Mouse (Mus musculus): Measurements from ENCODE around the gene Zfp595.

Gene Zfp595

GRCm38 (mm10) chr13:67332019-67332724, at the start of gene Zfp595:
Gene Zfp595 (minus strand): TSS chr13:67332570.
- WGBS, result 8% methylated on average over 17 of the region's 17 CpGs

- 58% methylated on average over 3 of the region's 3 CpGs for WGBS
These were observed 43.9 kb upstream of the Zfp595 start for GRCm38 (mm10) chr13:67376255-67376654.

- 21% methylated on average over 15 of the region's 15 CpGs for WGBS
These were observed 42.9 kb upstream of the Zfp595 start, which contains the start of the genes Gm28041 and Zfp456 for GRCm38 (mm10) chr13:67375050-67375911. Gene Gm28041 (minus strand): TSS chr13:67375733. Gene Zfp456 (minus strand): TSS chr13:67375810.

- under 1% methylated on average over 15 of the region's 15 CpGs for WGBS
These were observed 27.9 kb upstream of the Zfp595 start, which contains the start of the genes Gm28044 and Zfp953 for GRCm38 (mm10) chr13:67360131-67360744. Gene Gm28044 (minus strand): TSS chr13:67360536. Gene Zfp953 (minus strand): TSS chr13:67360605.

GRCm38 (mm10) chr13:67343422-67343821, 11.1 kb upstream of the Zfp595 start:
- WGBS, result 94% methylated on average over 2 of the region's 2 CpGs

GRCm38 (mm10) chr13:67332877-67333276, 507 bp upstream of the Zfp595 start:
- WGBS, result 62% methylated on average over 1 of the region's 1 CpGs

GRCm38 (mm10) chr13:67306718-67307117, 25.7 kb downstream of the Zfp595 start:
- 23% methylated on average over 5 of the region's 5 CpGs for WGBS

- 4% methylated on average over 16 of the region's 16 CpGs for WGBS
These were observed 26.3 kb downstream of the Zfp595 start, which contains the start of gene Zfp457 for GRCm38 (mm10) chr13:67305822-67306672. Gene Zfp457 (minus strand): TSS chr13:67306485.

GRCm38 (mm10) chr13:67278314-67278713, 54.1 kb downstream of the Zfp595 start, which contains the start of gene Zfp458:
Gene Zfp458 (minus strand): TSS chr13:67278466.
- 39% methylated on average over 7 of the region's 7 CpGs for WGBS

GRCm38 (mm10) chr13:67269383-67270065, 62.8 kb downstream of the Zfp595 start:
- 40% methylated on average over 8 of the region's 9 CpGs for WGBS

- 6% methylated on average over 18 of the region's 18 CpGs for WGBS
These were observed 63.6 kb downstream of the Zfp595 start for GRCm38 (mm10) chr13:67268568-67269369.
